Mouse (Mus musculus) cortical plate, adult 2 months (tissue): ENCODE measurements at regions not wholly inside any gene's neighbourhood (a gene's known extent, or its start where the extent isn't known, plus 50 kb on each side); places are given as distances from the start of the nearest gene placed in this dataset.

Source experiments
- CTCF ChIP-seq: fragments of 200-500 bp; IDR thresholded peaks from 2 replicates; pipeline ENCODE4 v1.5.1; 2011; ENCODE audit warnings: mild to moderate bottlenecking, control low read depth, low read length; ENCODE audit not compliant: insufficient read depth; ENCODE audit errors: extremely low read depth
- POLR2A ChIP-seq: fragments of 200-500 bp; IDR thresholded peaks from 2 replicates; pipeline ENCODE4 v1.6.1; 2011; ENCODE audit warnings: mild to moderate bottlenecking, low read length, control low read depth; ENCODE audit not compliant: insufficient read depth; ENCODE audit errors: extremely low read depth

DNA sequence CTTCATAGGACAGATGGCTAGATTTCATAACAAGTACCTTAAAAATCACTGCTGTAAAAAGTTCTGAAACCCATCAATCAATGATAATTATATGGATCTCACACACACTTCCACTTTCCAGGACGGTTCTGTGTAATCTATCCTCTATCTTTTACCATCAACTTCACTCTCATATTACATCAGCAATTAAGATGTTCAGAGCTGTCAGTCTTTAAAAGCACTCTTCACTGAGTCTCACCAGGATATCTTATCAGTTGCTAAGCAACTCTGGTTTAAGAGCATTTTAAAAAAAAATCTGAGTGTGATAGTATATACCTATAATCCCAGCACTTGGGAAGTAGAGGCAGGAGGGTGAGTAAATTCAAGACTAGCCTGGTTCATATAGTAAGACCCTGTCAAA is 312.0 kb upstream of the Gpr149 start:
- TF ChIP-seq POLR2A (no peak), CTCF (no peak)
